Mouse (Mus musculus) heart, embryonic 14.5 days (tissue): ENCODE data around the gene Lhx2. TPM values are rescaled to one million over a fixed set of nuclear protein-coding genes. Genes with fewer than 3 reads are reported as not detected.

ENCODE experiments used
- ATAC-seq: fragments of 200-750 bp; cut with Nextera tagmentation; 2 replicates; pipeline ENCODE4 v1.8.0; 2017; ENCODE audit warnings: low read depth, moderate TSS enrichment; ENCODE audit not compliant: insufficient number of reproducible peaks, insufficient read depth, low FRiP score
- H3K27ac ChIP-seq, 2 experiments: fragments of 200-500 bp in 1 of 2; fragments of 300-500 bp in 1 of 2; sonication (generic) in 1 of 2; replicated peaks in 1 of 2; 2 replicates each; pipeline ENCODE4 v1.5.1; 2012 to 2014; ENCODE audit warnings: low read depth in 2 of 2, low read length in 2 of 2, control low read depth in 1 of 2, mild to moderate bottlenecking in 1 of 2, mixed read lengths in 1 of 2; ENCODE audit not compliant: control insufficient read depth in 1 of 2, insufficient read depth in 1 of 2
- H3K27me3 ChIP-seq: fragments of 300-500 bp; sonication (generic); 2 replicates; pipeline ENCODE4 v1.6.1; 2014; ENCODE audit warnings: mild to moderate bottlenecking, low read length, control low read depth; ENCODE audit not compliant: control insufficient read depth, insufficient read depth
- H3K36me3 ChIP-seq: fragments of 300-500 bp; sonication (generic); 2 replicates; pipeline ENCODE4 v1.6.1; 2014; ENCODE audit warnings: mild to moderate bottlenecking, control low read depth, low read length, mixed read lengths; ENCODE audit not compliant: control insufficient read depth, insufficient read depth
- H3K4me1 ChIP-seq, 2 experiments: fragments of 200-500 bp in 1 of 2; fragments of 300-500 bp in 1 of 2; sonication (generic) in 1 of 2; 2 replicates each; pipeline ENCODE4 v1.6.1; 2012 to 2014; ENCODE audit warnings: low read length in 2 of 2, control low read depth in 1 of 2, mixed read lengths in 1 of 2; ENCODE audit not compliant: control insufficient read depth in 2 of 2, insufficient read depth in 2 of 2
- H3K4me2 ChIP-seq: fragments of 300-500 bp; sonication (generic); 2 replicates; pipeline ENCODE4 v1.6.1; 2014; ENCODE audit warnings: mild to moderate bottlenecking, low read length
- H3K4me3 ChIP-seq, 2 experiments: fragments of 200-500 bp in 1 of 2; fragments of 300-500 bp in 1 of 2; sonication (generic) in 1 of 2; 2 replicates each; pipeline ENCODE4 v1.5.1; 2012 to 2014; ENCODE audit warnings: low read length in 2 of 2, mild to moderate bottlenecking in 2 of 2, control low read depth in 1 of 2, low read depth in 1 of 2, moderate library complexity in 1 of 2; ENCODE audit not compliant: control insufficient read depth in 1 of 2, insufficient read depth in 1 of 2
- H3K9ac ChIP-seq: fragments of 300-500 bp; sonication (generic); 2 replicates; pipeline ENCODE4 v1.6.1; 2014; ENCODE audit warnings: mild to moderate bottlenecking, low read length
- H3K9me3 ChIP-seq: fragments of 300-500 bp; sonication (generic); 2 replicates; pipeline ENCODE4 v1.6.1; 2016; ENCODE audit warnings: low read length, control low read depth; ENCODE audit not compliant: control insufficient read depth
- WGBS: fragments of 180-500 bp; shearing (Covaris S2); extraction: QIAGEN DNeasy Blood & Tissue Kit; methylation state at CpG from one replicate; pipeline ENCODE4 v1.1.7; 2014; 5-methylcytosine and 5-hydroxymethylcytosine counted together
- polyA plus RNA-seq: library from polyadenylated mRNA; unstranded; fragments of >200 nt; fragmentation: Nextera tagmentation; extraction: Ambion mirVana; gene quantifications from 2 replicates; pipeline ENCODE4 v1.2.1, GENCODE M21; 2014

The Lhx2 gene
- polyA plus RNA-seq, 1 experiment from 2014 or later: 0.43 TPM

DNA sequence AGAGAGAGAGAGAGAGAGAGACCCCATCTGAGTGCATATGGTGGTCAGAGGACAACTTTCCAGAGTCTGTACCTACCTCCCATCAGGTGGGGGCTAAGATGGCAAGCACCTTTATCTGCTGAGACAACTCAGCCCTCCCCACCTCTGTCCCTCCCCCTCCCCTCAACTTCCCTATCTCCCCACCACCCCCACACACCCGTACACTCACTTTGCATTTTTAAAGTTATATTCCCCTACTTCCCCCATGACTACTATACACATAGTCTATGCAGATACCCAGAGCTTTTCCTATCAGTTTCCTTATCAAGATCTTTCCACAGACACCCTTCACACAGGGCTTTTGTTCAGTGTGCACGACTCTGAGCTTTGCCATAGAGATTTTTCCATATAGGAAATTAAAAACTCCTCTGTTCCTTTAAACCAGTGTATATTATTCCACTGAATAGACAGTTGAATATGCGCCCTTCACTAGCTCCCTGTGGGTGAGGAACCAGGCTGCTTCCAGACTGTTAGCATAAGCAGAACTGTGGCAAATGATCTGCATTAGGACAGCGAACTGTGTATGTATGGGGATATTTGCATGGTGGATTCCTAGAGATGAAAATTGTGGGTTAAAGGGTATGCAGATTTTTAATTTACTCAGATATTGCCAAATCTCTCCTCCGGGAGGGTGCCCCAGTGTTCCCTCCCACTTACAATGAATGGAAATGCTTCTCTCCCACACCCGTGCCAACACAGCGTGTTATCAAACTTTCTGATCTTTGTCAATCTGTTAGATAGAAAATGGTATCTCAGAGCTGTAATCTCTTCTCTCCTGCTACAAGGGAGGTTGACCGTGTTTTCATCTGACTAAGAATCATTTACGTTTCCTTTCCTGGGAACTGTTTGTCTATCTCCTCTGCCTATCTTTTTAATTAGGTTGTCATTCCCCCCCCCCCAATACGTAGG is 41.3 kb downstream of the Lhx2 start:
- Histone ChIP-seq H3K36me3 (no peaks in the 10 kb centered on the region), H3K4me2 (no peak overlapping the region), H3K9me3 (no peaks in the 10 kb centered on the region), H3K27ac (no peak overlapping the region), H3K4me3 (no peak overlapping the region), H3K4me1 (peaks cover 6 to 7% of the 10 kb centered on the region in 2 experiments; a peak in 2 of 4 replicates), H3K9ac (no peak overlapping the region), H3K27me3 (peaks cover 47% of the 10 kb centered on the region)
- 29% methylated on average over 10 of the region's 10 CpGs for WGBS
- ATAC-seq: no peak; the same call in 1 of the 2 replicates

DNA sequence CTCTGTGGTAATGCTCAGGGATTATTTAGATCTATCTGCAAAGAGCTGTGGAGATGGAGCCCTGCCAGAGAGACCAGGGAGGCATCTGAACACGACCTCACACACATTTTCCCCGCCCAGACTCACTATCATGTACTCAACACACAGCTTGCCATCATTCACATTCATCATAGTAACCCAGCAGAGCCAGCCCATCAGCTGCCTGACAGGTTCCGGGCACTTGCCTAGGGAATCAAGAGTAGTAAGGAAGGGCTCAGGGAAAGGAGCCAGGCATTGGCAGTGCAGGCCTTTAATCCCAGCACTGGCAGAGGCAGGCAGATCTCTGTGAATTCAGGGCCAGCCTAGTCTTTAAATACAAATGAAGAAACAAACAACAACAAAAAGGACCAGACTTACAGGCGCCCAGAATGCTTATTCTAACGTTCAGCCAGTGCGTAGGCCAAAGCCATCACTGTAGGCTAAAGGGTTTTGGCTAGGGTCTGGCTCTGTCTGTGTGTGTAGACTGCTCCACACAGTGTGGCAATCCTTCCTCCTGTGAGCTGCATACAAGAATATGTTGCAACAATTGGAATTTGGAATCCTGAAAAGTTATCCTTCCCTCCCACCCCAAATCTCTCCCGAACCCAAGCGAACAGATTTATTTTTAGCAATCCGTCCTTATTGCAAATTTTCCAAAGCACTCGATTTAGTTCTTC is 48.6 kb downstream of the Lhx2 start:
- peaks cover 0 to 2% of the 10 kb centered on the region in 2 experiments; a peak in 1 of 4 replicates for H3K4me1 ChIP-seq
- no peak overlapping the region for H3K4me2 ChIP-seq
- H3K9me3 ChIP-seq: no peaks in the 10 kb centered on the region
- H3K27me3 ChIP-seq: no peaks in the 10 kb centered on the region
- no peak for ATAC-seq
- H3K4me3 ChIP-seq: no peak overlapping the region
- H3K27ac ChIP-seq: no peak overlapping the region
- no peaks in the 10 kb centered on the region for H3K36me3 ChIP-seq
- no peak overlapping the region for H3K9ac ChIP-seq
- 68% methylated on average over 10 of the region's 10 CpGs for WGBS

DNA sequence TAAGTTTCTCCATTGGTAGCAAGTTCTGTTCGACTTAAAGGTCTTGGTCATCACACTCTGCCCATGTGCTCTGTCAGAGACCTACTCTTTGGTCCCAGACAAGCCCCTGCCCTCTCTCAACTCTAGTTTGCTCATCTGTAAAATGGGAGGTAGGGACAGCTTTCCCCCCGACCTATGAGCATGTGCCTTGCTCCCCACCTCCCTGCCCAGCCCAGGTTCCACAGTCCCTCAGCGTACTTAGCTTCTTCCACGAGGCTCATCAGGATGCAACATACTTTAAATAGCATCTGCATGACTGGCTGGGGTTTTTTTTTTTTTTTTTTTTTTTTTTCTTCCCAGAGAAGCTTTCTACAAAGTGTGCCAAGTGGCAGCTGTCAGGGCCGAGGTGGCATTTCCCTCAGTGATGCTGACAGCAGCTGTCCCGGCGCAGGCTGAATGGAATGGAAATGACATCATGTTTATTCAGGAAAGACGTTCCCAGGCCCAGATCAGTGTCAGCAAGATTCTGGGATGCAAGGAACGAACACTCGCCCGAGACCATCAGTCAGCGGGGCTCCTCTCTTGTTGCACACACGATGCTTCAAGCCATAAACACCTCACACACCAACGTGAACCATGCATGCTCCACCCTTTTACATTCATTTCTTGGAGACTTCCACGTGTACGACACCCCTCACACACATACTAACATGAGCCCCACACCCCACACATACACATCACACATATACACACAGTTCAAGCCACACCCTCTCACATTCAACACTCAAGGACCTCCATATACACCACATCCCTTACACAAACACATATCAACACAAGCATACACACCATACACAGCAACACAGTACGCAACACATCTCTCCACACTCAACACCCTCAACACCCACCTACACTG is 56.1 kb downstream of the Lhx2 start:
- Histone ChIP-seq H3K27ac (no peak overlapping the region), H3K27me3 (no peaks in the 10 kb centered on the region), H3K4me1 (peaks cover 2 to 9% of the 10 kb centered on the region in 2 experiments; a peak in 3 of 4 replicates), H3K9ac (no peak overlapping the region), H3K36me3 (no peaks in the 10 kb centered on the region), H3K9me3 (no peaks in the 10 kb centered on the region), H3K4me3 (no peak overlapping the region), H3K4me2 (no peak overlapping the region)
- no peak for ATAC-seq
- 41% methylated on average over 17 of the region's 17 CpGs for WGBS

DNA sequence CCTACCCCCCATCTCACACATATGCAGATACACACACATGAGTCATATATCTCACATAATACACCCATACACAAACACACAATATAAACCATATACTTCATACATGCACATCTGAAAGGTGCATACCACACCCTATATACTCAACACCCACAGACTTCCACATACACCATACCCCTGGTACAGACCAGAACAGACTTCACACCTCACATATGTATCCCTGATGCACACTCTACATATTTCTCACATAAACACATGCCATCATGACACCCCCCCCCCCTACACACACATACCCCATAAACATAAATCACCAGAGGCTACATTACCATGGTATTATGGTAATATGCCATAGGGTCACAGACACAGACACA is 56.8 kb downstream of the Lhx2 start:
- H3K4me3 ChIP-seq: no peak overlapping the region
- peaks cover 2 to 9% of the 10 kb centered on the region in 2 experiments; a peak in 3 of 4 replicates for H3K4me1 ChIP-seq
- no peaks in the 10 kb centered on the region for H3K36me3 ChIP-seq
- H3K9ac ChIP-seq: no peak overlapping the region
- no peak for ATAC-seq
- H3K27me3 ChIP-seq: no peaks in the 10 kb centered on the region
- H3K4me2 ChIP-seq: no peak overlapping the region
- no peaks in the 10 kb centered on the region for H3K9me3 ChIP-seq
- H3K27ac ChIP-seq: no peak overlapping the region

DNA sequence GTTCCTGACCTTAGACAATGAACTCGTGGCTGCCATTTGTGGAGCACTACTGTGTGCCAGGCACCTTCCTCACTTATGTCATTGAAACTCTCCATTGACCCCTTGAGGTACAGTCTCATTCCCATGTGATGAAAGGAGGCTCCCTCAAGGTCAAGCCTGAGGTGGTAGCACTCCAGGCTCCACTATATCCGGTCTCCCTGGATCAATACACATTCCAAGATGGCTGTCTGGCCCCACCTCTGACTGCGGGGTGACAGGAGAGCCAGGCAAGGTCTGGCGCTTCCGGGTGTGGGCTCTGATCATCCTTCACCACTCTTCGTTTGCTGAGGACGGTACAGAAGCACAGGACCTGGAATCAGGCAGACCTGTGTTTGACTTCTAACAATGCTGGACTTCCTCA is 58.2 kb downstream of the Lhx2 start:
- 61% methylated on average over 7 of the region's 7 CpGs for WGBS
- H3K9ac ChIP-seq: no peak overlapping the region
- H3K9me3 ChIP-seq: no peaks in the 10 kb centered on the region
- no peak for ATAC-seq
- H3K27ac ChIP-seq: no peak overlapping the region
- H3K4me2 ChIP-seq: no peak overlapping the region
- peaks cover 0 to 9% of the 10 kb centered on the region in 2 experiments; a peak in 2 of 4 replicates for H3K4me1 ChIP-seq
- H3K36me3 ChIP-seq: no peaks in the 10 kb centered on the region
- H3K4me3 ChIP-seq: no peak overlapping the region
- no peaks in the 10 kb centered on the region for H3K27me3 ChIP-seq

DNA sequence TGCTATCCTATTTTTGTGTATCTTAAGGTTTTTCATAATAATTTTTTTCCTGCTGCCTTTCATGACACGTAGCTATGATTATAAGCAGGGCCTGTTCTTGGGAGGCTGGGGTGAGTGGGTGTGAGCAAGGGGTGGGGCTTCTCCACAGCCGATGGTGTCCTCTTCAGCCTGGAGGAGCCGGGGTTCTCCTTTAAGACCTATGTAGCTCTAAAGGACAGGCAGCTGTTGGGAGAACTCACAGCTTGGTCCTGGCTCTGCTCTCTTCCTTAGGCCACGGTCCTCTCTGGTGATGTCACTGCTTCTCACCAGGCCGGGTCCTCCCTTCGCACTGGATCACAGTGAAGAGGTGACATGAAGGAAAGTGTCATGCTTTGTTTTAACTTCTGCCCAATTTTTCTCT is 58.8 kb downstream of the Lhx2 start:
- no peaks in the 10 kb centered on the region for H3K27me3 ChIP-seq
- H3K9me3 ChIP-seq: no peaks in the 10 kb centered on the region
- H3K36me3 ChIP-seq: no peaks in the 10 kb centered on the region
- peaks cover 0 to 9% of the 10 kb centered on the region in 2 experiments; a peak in 2 of 4 replicates for H3K4me1 ChIP-seq
- 43% methylated on average over 6 of the region's 6 CpGs for WGBS
- no peak overlapping the region for H3K27ac ChIP-seq
- no peak overlapping the region for H3K4me3 ChIP-seq
- no peak for ATAC-seq
- H3K4me2 ChIP-seq: no peak overlapping the region
- H3K9ac ChIP-seq: no peak overlapping the region

DNA sequence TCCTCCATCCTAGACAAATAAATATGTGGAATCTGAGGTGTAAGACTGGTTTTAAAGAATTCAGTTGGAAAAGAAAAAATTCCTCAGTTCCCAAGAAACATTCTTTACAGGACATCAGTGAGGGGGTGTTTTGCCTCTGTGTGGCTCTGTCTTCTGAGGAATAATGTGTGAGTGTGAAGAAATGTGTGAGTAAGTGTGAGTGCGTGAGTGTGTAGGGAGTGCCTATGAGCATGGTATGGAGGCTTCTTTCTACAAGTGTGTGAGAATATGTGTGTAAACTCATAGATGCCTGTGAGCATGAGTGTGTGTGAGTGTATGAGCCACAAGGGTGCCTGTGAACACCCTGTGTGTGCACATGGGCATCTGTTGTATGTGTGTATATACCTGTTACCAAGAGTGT is 63.5 kb downstream of the Lhx2 start:
- H3K4me1 ChIP-seq: no peaks in the 10 kb centered on the region
- H3K9ac ChIP-seq: no peak overlapping the region
- H3K27me3 ChIP-seq: no peaks in the 10 kb centered on the region
- no peak overlapping the region for H3K27ac ChIP-seq
- no peaks in the 10 kb centered on the region for H3K36me3 ChIP-seq
- ATAC-seq: no peak
- H3K9me3 ChIP-seq: no peaks in the 10 kb centered on the region
- 97% methylated on average over 1 of the region's 1 CpGs for WGBS
- H3K4me3 ChIP-seq: no peak overlapping the region
- H3K4me2 ChIP-seq: no peak overlapping the region
